Mouse (Mus musculus): Measurements from ENCODE around the gene Ankrd66. TPM values are rescaled to one million over a fixed set of nuclear protein-coding genes. Genes with fewer than 3 reads are reported as not detected.
"Not testable (repeated sequence)": the region's sequence is repeated elsewhere in the genome, so short reads cannot be mapped to it uniquely, and the experiment has no call there.

Gene Ankrd66
- total RNA-seq, 4 experiments from 2014 or later: not detected

GRCm38 (mm10) chr17:43538767-43539166 is 4.7 kb downstream of the Ankrd66 start:
- no peak for DNase-seq (ENCODE audit: low spot score in 2 of 2)

- not testable (repeated sequence) for DNase-seq (ENCODE audit: low spot score in 2 of 2)
These were observed 6.6 kb downstream of the Ankrd66 start for GRCm38 (mm10) chr17:43536841-43537240.

GRCm38 (mm10) chr17:43534362-43535222 is 8.8 kb downstream of the Ankrd66 start:
- peak in 1 of 2 experiments; percentile 6 for DNase-seq (ENCODE audit: low spot score in 2 of 2)

- no peak for DNase-seq (ENCODE audit: low spot score in 2 of 2)
These were observed 12.2 kb downstream of the Ankrd66 start for GRCm38 (mm10) chr17:43531192-43531591.

GRCm38 (mm10) chr17:43530507-43530906 is 12.9 kb downstream of the Ankrd66 start:
- no peak for DNase-seq (ENCODE audit: low spot score in 2 of 2)

- DNase-seq (ENCODE audit: low spot score in 2 of 2): no peak
These were observed 23.3 kb downstream of the Ankrd66 start for GRCm38 (mm10) chr17:43520166-43520565.

- DNase-seq (ENCODE audit: low spot score in 2 of 2): peak in 1 of 2 experiments; percentile 12
These were observed 24.6 kb downstream of the Ankrd66 start for GRCm38 (mm10) chr17:43518644-43519409.

- no peak for DNase-seq (ENCODE audit: low spot score in 2 of 2)
These were observed 32.7 kb downstream of the Ankrd66 start for GRCm38 (mm10) chr17:43510782-43511181.

GRCm38 (mm10) chr17:43504594-43504934 is 38.9 kb downstream of the Ankrd66 start:
- DNase-seq (ENCODE audit: low spot score in 2 of 2): no peak

GRCm38 (mm10) chr17:43503861-43504593 is 39.4 kb downstream of the Ankrd66 start:
- no peak for DNase-seq (ENCODE audit: low spot score in 2 of 2)

GRCm38 (mm10) chr17:43502592-43502991 is 40.8 kb downstream of the Ankrd66 start, which contains the start of gene Mep1a:
Gene Mep1a (minus strand): TSS chr17:43502812.
- DNase-seq (ENCODE audit: low spot score in 2 of 2): no peak

GRCm38 (mm10) chr17:43501631-43502030 is 41.8 kb downstream of the Ankrd66 start:
- DNase-seq (ENCODE audit: low spot score in 2 of 2): no peak

GRCm38 (mm10) chr17:43501223-43501622 is 42.2 kb downstream of the Ankrd66 start:
- no peak for DNase-seq (ENCODE audit: low spot score in 2 of 2)

GRCm38 (mm10) chr17:43500513-43500912 is 42.9 kb downstream of the Ankrd66 start:
- DNase-seq (ENCODE audit: low spot score in 2 of 2): no peak

GRCm38 (mm10) chr17:43497521-43497920 is 45.9 kb downstream of the Ankrd66 start:
- DNase-seq (ENCODE audit: low spot score in 2 of 2): no peak

- DNase-seq (ENCODE audit: low spot score in 2 of 2): no peak
These were observed 47.9 kb downstream of the Ankrd66 start for GRCm38 (mm10) chr17:43495502-43495901.

GRCm38 (mm10) chr17:43490371-43490770 is 53.1 kb downstream of the Ankrd66 start:
- not testable (repeated sequence) for DNase-seq (ENCODE audit: low spot score in 2 of 2)

- no peak for DNase-seq (ENCODE audit: low spot score in 2 of 2)
These were observed 54.8 kb downstream of the Ankrd66 start for GRCm38 (mm10) chr17:43488439-43489151.

GRCm38 (mm10) chr17:43485982-43486381 is 57.5 kb downstream of the Ankrd66 start:
- no peak for DNase-seq (ENCODE audit: low spot score in 2 of 2)

All from gastrocnemius, adult 8-10 months (tissue).